12 mouse cellular contexts compared by ENCODE assay signal in the genomic region with DNA sequence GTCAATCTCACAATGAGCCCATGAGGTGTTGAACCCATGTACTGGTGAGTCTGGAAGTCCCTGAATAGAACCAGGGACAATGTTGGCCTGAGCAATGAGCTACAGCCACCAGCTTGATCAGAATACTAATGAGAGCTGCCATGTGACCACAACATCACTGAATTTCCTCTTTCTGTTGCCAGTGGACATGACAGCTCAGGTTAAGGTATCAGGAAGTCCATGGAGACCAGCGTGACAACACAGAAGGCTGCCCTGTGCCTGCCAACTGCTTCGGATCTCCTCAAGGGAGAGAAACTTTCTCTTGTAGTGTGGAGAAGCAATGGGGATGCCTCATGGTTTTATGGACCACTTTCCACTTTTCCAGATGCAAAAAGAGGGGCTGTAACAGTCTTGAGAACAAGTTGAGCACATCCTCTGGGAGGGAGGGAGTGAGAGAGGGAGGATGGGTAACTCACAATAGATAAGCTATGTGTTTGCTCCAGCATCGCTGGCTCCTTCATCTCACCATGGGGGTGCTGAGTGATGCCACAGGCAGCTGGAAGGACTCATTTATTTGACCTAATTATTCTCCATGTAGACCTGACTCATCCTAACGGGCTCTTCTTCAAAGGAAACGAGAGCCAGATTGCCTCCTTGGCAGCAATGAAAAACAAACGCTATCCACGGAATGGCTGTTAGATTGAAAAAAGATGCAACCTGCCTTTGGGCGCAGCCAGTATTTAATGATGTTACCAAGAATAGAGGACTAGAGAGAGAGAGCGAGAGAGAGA.
DNase-seq lines count a peak whose midpoint lies in the region; ATAC-seq and TF ChIP-seq lines count a peak whose summit lies in the region.
"Had no signal": no experiment of that assay in that cellular context is flagged by ENCODE, and none has a peak within 500 bp of the region (broad histone marks: within the 10 kb centered on the region; RNA-seq: fewer than 3 reads in every experiment).

No protein-coding gene starts in this region.

- no peaks in the 10 kb centered on the region for H3K27me3 ChIP-seq in myocyte (ENCODE audit: control insufficient read depth, insufficient read depth, insufficient read length)
- no peaks in the 10 kb centered on the region for H3K27me3 ChIP-seq in intestine, embryonic 16.5 days (replicated peaks; ENCODE audit: control insufficient read depth, insufficient read depth, low read length)
- no peaks in the 10 kb centered on the region for H3K27me3 ChIP-seq in intestine, postnatal 0 days (replicated peaks; ENCODE audit: control insufficient read depth, insufficient read depth, low read length)
- H3K27me3 ChIP-seq: hindbrain, embryonic 13.5 days; kidney, embryonic 15.5 days; neural tube, embryonic 12.5 days had no signal

- no peaks in the 10 kb centered on the region for H3K36me3 ChIP-seq in myocyte (ENCODE audit: control insufficient read depth, insufficient read depth)
- no peaks in the 10 kb centered on the region for H3K36me3 ChIP-seq in intestine, embryonic 16.5 days (ENCODE audit: control insufficient read depth, insufficient read depth, low read length)
- H3K36me3 ChIP-seq in intestine, postnatal 0 days (ENCODE audit: control insufficient read depth, insufficient read depth): no peaks in the 10 kb centered on the region
- H3K36me3 ChIP-seq: hindbrain, embryonic 13.5 days; kidney, embryonic 15.5 days; neural tube, embryonic 12.5 days had no signal

- H3K4me3 ChIP-seq in myocyte: no peak overlapping the region
- no peak overlapping the region for H3K4me3 ChIP-seq in intestine, embryonic 16.5 days (ENCODE audit: low read length)
- no peak overlapping the region for H3K4me3 ChIP-seq in intestine, postnatal 0 days (ENCODE audit: low read depth, low read length)
- H3K4me3 ChIP-seq: hindbrain, embryonic 13.5 days; kidney, embryonic 15.5 days; neural tube, embryonic 12.5 days had no signal

- no peak for TF ChIP-seq POLR2A in myocyte (IDR thresholded peaks at IDR 0.05; ENCODE audit: insufficient read length, low read depth)

- peak; percentile 46 to 48 for DNase-seq in cerebellum, postnatal 10 days
- no peak for DNase-seq in cerebellum, adult 9-10 months
- DNase-seq in left cerebral cortex, postnatal 4 days: peak; percentile 5
- no peak for DNase-seq in left cerebral cortex, adult 11 months (ENCODE audit: low spot score)
- DNase-seq in cerebellum, postnatal 36 days: peak; percentile 3 to 7
- DNase-seq: thymus, adult 18-20 months had no signal

- no peak for TF ChIP-seq CTCF in intestine, postnatal 0 days (IDR thresholded peaks at IDR 0.05; ENCODE audit: low read depth)

- no peak overlapping the region for H3K9ac ChIP-seq in intestine, embryonic 16.5 days (ENCODE audit: low read depth, low read length)
- H3K9ac ChIP-seq in intestine, postnatal 0 days (ENCODE audit: low read depth, low read length): no peak overlapping the region
- H3K9ac ChIP-seq: hindbrain, embryonic 13.5 days; kidney, embryonic 15.5 days; neural tube, embryonic 12.5 days had no signal

- H3ac ChIP-seq in myocyte (ENCODE audit: control insufficient read depth, insufficient read length): no peak overlapping the region

- H3K4me1 ChIP-seq in intestine, embryonic 16.5 days (ENCODE audit: control insufficient read depth, insufficient read depth, low read length): no peaks in the 10 kb centered on the region
- no peaks in the 10 kb centered on the region for H3K4me1 ChIP-seq in intestine, postnatal 0 days (replicated peaks; ENCODE audit: control insufficient read depth, insufficient read depth, low read length)
- H3K4me1 ChIP-seq: hindbrain, embryonic 13.5 days; neural tube, embryonic 12.5 days had no signal

- intact Hi-C loops in left cerebral cortex, postnatal 4 days (cut with DNase I): no loop called here

- H3K79me2 ChIP-seq in myocyte (ENCODE audit: control insufficient read depth, insufficient read depth): no peaks in the 10 kb centered on the region

- 55% methylated on average over 9 of the region's 9 CpGs for WGBS in intestine, embryonic 16.5 days
- WGBS in intestine, postnatal 0 days: 59% methylated on average over 9 of the region's 9 CpGs

- ATAC-seq in intestine, embryonic 16.5 days: no peak
- ATAC-seq in intestine, postnatal 0 days: no peak

- H3K27ac ChIP-seq in intestine, embryonic 16.5 days (ENCODE audit: low read length): no peak overlapping the region
- H3K27ac ChIP-seq in intestine, postnatal 0 days (ENCODE audit: low read depth, low read length): no peak overlapping the region
- H3K27ac ChIP-seq: hindbrain, embryonic 13.5 days; kidney, embryonic 15.5 days; neural tube, embryonic 12.5 days had no signal

- H3K9me3 ChIP-seq in intestine, embryonic 16.5 days (ENCODE audit: control insufficient read depth, low read length): no peaks in the 10 kb centered on the region
- no peaks in the 10 kb centered on the region for H3K9me3 ChIP-seq in intestine, postnatal 0 days (ENCODE audit: control insufficient read depth)
- H3K9me3 ChIP-seq: hindbrain, embryonic 13.5 days; kidney, embryonic 15.5 days; neural tube, embryonic 12.5 days had no signal

- H3K4me2 ChIP-seq in myocyte (ENCODE audit: low read depth): peak overlapping the region; percentile 28
- H3K4me2 ChIP-seq in intestine, embryonic 16.5 days (ENCODE audit: low read depth, low read length): no peak overlapping the region
- H3K4me2 ChIP-seq in intestine, postnatal 0 days (replicated peaks; ENCODE audit: low read depth): no peak overlapping the region
- H3K4me2 ChIP-seq: hindbrain, embryonic 13.5 days; kidney, embryonic 15.5 days; neural tube, embryonic 12.5 days had no signal

TF ChIP-seq in myocyte, 11 proteins besides CTCF, POLR2A, EP300 and RAD21:
- no peak for TF ChIP-seq POLR2AphosphoS2 (IDR thresholded peaks at IDR 0.05; ENCODE audit: insufficient read length, low read depth)
- peak in 1 of 3 experiments; percentile 55 for TF ChIP-seq MYOG (IDR thresholded peaks at IDR 0.05; ENCODE audit: control insufficient read depth in 1 of 3, insufficient read depth in 1 of 3, insufficient read length in 2 of 3, low read depth in 2 of 3)
- TF ChIP-seq SRF (IDR thresholded peaks at IDR 0.05; ENCODE audit: control insufficient read depth, insufficient read length, low read depth): no peak
- TF ChIP-seq MYOD1 (IDR thresholded peaks at IDR 0.05; ENCODE audit: control insufficient read depth in 1 of 3, insufficient read length in 2 of 3, low read depth in 2 of 3): peak; percentile 10 to 76 (median 75)
- TF ChIP-seq TCF3 (IDR thresholded peaks at IDR 0.05; ENCODE audit: insufficient read length, low read depth): no peak

Comparison
In these comparisons a context has a peak if more than half of its experiments do, and no peak if none do; other contexts are left out.
1. DNase-seq: peak in cerebellum, postnatal 10 days (2 of 2), left cerebral cortex, postnatal 4 days (single experiment) and cerebellum, postnatal 36 days (2 of 2); none in cerebellum, adult 9-10 months (single experiment) and left cerebral cortex, adult 11 months (single experiment).